Mouse (Mus musculus) lung, embryonic 16.5 days (tissue): ENCODE measurements at regions not wholly inside any gene's neighbourhood (a gene's known extent, or its start where the extent isn't known, plus 50 kb on each side); places are given as distances from the start of the nearest gene placed in this dataset.
A peak's percentile ranks its signal among the peaks of the same experiment; 100 is the strongest.

ENCODE experiments used
- ATAC-seq: fragments of 200-750 bp; cut with Nextera tagmentation; 2 replicates; pipeline ENCODE4 v1.8.0; 2017; ENCODE audit warnings: low read depth, mild to moderate bottlenecking, moderate library complexity
- H3K27ac ChIP-seq: fragments of 300-500 bp; sonication (generic); 2 replicates; pipeline ENCODE4 v1.5.1; 2014; ENCODE audit warnings: mild to moderate bottlenecking, control low read depth, low read length
- H3K27me3 ChIP-seq: fragments of 300-500 bp; sonication (generic); 2 replicates; pipeline ENCODE4 v1.6.1; 2014; ENCODE audit warnings: low read depth, low read length, mixed read lengths; ENCODE audit not compliant: control insufficient read depth, insufficient read depth
- H3K36me3 ChIP-seq: fragments of 300-500 bp; sonication (generic); 2 replicates; pipeline ENCODE4 v1.6.1; 2014; ENCODE audit warnings: low read length; ENCODE audit not compliant: control insufficient read depth, insufficient read depth
- H3K4me1 ChIP-seq: fragments of 300-500 bp; sonication (generic); replicated peaks from 2 replicates; pipeline ENCODE4 v1.6.1; 2014; ENCODE audit warnings: low read length, mixed read lengths; ENCODE audit not compliant: control insufficient read depth, insufficient read depth
- H3K4me2 ChIP-seq: fragments of 300-500 bp; sonication (generic); 2 replicates; pipeline ENCODE4 v1.6.1; 2014; ENCODE audit warnings: low read depth, low read length, control low read depth
- H3K4me3 ChIP-seq: fragments of 300-500 bp; sonication (generic); 2 replicates; pipeline ENCODE4 v1.5.1; 2014; ENCODE audit warnings: mild to moderate bottlenecking, low read length, control low read depth
- H3K9ac ChIP-seq: fragments of 300-500 bp; sonication (generic); 2 replicates; pipeline ENCODE4 v1.6.1; 2014; ENCODE audit warnings: low read length, control low read depth
- H3K9me3 ChIP-seq: fragments of 300-500 bp; sonication (generic); 2 replicates; pipeline ENCODE4 v1.6.1; 2016; ENCODE audit warnings: low read length; ENCODE audit not compliant: control insufficient read depth
- WGBS: fragments of 180-500 bp; shearing (Covaris S2); extraction: QIAGEN DNeasy Blood & Tissue Kit; methylation state at CpG from one replicate; pipeline ENCODE4 v1.1.7; 2014; 5-methylcytosine and 5-hydroxymethylcytosine counted together

GRCm38 (mm10) chr2:136617138-136617537, 96.1 kb upstream of the Snap25 start:
- H3K4me3 ChIP-seq: no peak overlapping the region
- H3K4me2 ChIP-seq: no peak overlapping the region
- no peaks in the 10 kb centered on the region for H3K36me3 ChIP-seq
- no peak for ATAC-seq
- H3K27ac ChIP-seq: no peak overlapping the region
- H3K4me1 ChIP-seq: no peaks in the 10 kb centered on the region
- H3K9ac ChIP-seq: no peak overlapping the region
- H3K27me3 ChIP-seq: no peaks in the 10 kb centered on the region
- no peaks in the 10 kb centered on the region for H3K9me3 ChIP-seq
- 82% methylated on average over 2 of the region's 2 CpGs for WGBS

GRCm38 (mm10) chr2:136618114-136618513, 95.1 kb upstream of the Snap25 start:
- 31% methylated on average over 2 of the region's 2 CpGs for WGBS
- Histone ChIP-seq H3K4me3 (no peak overlapping the region), H3K36me3 (no peaks in the 10 kb centered on the region), H3K9ac (no peak overlapping the region), H3K27ac (no peak overlapping the region), H3K4me2 (no peak overlapping the region), H3K4me1 (no peaks in the 10 kb centered on the region), H3K27me3 (no peaks in the 10 kb centered on the region), H3K9me3 (no peaks in the 10 kb centered on the region)
- no peak for ATAC-seq

- Histone ChIP-seq H3K27me3 (no peaks in the 10 kb centered on the region), H3K9me3 (no peaks in the 10 kb centered on the region), H3K27ac (no peak overlapping the region), H3K9ac (no peak overlapping the region), H3K4me3 (no peak overlapping the region), H3K36me3 (no peaks in the 10 kb centered on the region), H3K4me1 (no peaks in the 10 kb centered on the region), H3K4me2 (no peak overlapping the region)
- ATAC-seq: no peak
- WGBS: 50% methylated on average over 4 of the region's 4 CpGs
Measured at GRCm38 (mm10) chr2:136620309-136620708, 92.9 kb upstream of the Snap25 start.

GRCm38 (mm10) chr2:136620969-136621368, 92.3 kb upstream of the Snap25 start:
- no peak overlapping the region for H3K4me2 ChIP-seq
- no peaks in the 10 kb centered on the region for H3K4me1 ChIP-seq
- H3K9me3 ChIP-seq: no peaks in the 10 kb centered on the region
- H3K27me3 ChIP-seq: no peaks in the 10 kb centered on the region
- H3K9ac ChIP-seq: no peak overlapping the region
- H3K4me3 ChIP-seq: no peak overlapping the region
- H3K36me3 ChIP-seq: no peaks in the 10 kb centered on the region
- ATAC-seq: no peak
- no peak overlapping the region for H3K27ac ChIP-seq
- WGBS: 89% methylated on average over 4 of the region's 4 CpGs

DNA sequence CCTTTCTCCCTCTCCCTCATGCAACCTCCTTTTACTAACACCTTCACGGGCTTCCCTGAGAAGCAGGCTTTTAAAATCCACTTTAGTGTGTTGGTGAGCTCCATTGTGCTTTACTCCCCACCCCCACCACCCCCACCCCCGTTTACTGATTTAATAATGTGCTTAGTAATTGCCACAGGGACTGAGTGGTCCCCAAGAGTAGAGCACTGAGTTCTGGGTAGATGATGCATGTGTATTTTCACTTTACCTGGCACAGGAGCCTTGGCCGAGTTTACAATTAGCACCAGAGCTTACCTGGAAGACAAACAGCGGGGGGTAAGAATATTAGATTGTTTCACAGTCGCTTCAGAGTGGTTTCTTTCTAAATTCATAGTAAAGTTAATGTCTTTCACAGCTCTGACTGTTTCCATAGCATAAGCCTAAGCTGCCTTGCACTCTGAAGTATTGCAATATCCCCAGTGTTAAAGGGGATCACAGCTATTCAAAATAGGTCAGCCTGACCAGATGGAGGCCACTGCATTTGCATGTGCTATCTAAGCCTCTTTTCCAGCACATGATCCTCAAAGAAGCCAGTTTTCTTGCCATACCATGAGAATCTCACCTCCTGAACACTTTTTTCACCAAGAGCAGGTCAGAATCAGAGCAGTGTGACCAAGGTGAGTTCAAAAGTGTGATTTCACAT, 89.3 kb upstream of the Snap25 start:
- 43% methylated on average over 5 of the region's 5 CpGs for WGBS
- H3K27ac ChIP-seq: no peak overlapping the region
- H3K4me3 ChIP-seq: no peak overlapping the region
- H3K27me3 ChIP-seq: no peaks in the 10 kb centered on the region
- no peak for ATAC-seq
- H3K4me1 ChIP-seq: no peaks in the 10 kb centered on the region
- H3K36me3 ChIP-seq: no peaks in the 10 kb centered on the region
- H3K9me3 ChIP-seq: no peaks in the 10 kb centered on the region
- no peak overlapping the region for H3K9ac ChIP-seq
- H3K4me2 ChIP-seq: no peak overlapping the region

- H3K4me1 ChIP-seq: no peaks in the 10 kb centered on the region
- H3K36me3 ChIP-seq: no peaks in the 10 kb centered on the region
- ATAC-seq: no peak
- no peak overlapping the region for H3K9ac ChIP-seq
- H3K4me2 ChIP-seq: no peak overlapping the region
- no peak overlapping the region for H3K27ac ChIP-seq
- H3K27me3 ChIP-seq: no peaks in the 10 kb centered on the region
- no peak overlapping the region for H3K4me3 ChIP-seq
- no peaks in the 10 kb centered on the region for H3K9me3 ChIP-seq
Measured at GRCm38 (mm10) chr2:136624490-136624850, 88.8 kb upstream of the Snap25 start.

DNA sequence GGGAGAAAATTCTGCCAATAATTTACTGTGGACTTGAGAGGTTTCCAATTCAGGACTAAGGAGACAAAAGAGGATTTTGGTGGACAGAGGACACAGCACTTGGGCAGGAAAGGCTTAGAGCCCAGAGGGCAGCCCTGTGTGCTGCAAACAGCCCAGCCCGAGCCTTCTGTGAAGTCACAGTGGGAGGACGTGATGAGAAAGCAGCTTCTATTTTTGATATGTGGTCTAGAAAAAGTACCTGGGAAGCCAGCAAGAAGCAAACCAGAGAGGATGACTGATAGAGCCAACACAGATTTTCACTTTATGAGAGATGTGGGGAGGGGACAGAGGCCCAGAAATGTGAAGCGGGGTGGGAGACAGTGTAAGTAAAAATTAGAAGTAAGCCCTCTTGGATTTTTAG, 66.3 kb upstream of the Snap25 start:
- Histone ChIP-seq H3K27me3 (no peaks in the 10 kb centered on the region), H3K27ac (no peak overlapping the region), H3K4me2 (no peak overlapping the region), H3K4me3 (no peak overlapping the region), H3K9me3 (no peaks in the 10 kb centered on the region), H3K9ac (no peak overlapping the region), H3K36me3 (no peaks in the 10 kb centered on the region), H3K4me1 (no peaks in the 10 kb centered on the region)
- WGBS: 80% methylated on average over 3 of the region's 3 CpGs
- ATAC-seq: no peak

- Histone ChIP-seq H3K36me3 (no peaks in the 10 kb centered on the region), H3K4me3 (no peak overlapping the region), H3K4me1 (no peaks in the 10 kb centered on the region), H3K4me2 (no peak overlapping the region), H3K9me3 (no peaks in the 10 kb centered on the region), H3K27ac (no peak overlapping the region), H3K27me3 (no peaks in the 10 kb centered on the region), H3K9ac (no peak overlapping the region)
- WGBS: 40% methylated on average over 5 of the region's 5 CpGs
- peak; percentile 83 for ATAC-seq
Measured at GRCm38 (mm10) chr2:136648606-136649005, 64.6 kb upstream of the Snap25 start.

- Histone ChIP-seq H3K27me3 (no peaks in the 10 kb centered on the region), H3K27ac (no peak overlapping the region), H3K36me3 (no peaks in the 10 kb centered on the region), H3K9ac (no peak overlapping the region), H3K9me3 (no peaks in the 10 kb centered on the region), H3K4me1 (no peaks in the 10 kb centered on the region), H3K4me3 (no peak overlapping the region), H3K4me2 (no peak overlapping the region)
- 79% methylated on average over 1 of the region's 1 CpGs for WGBS
- ATAC-seq: no peak
Measured at GRCm38 (mm10) chr2:136650721-136651120, 62.5 kb upstream of the Snap25 start.
